Mouse (Mus musculus) heart, postnatal 0 days (tissue): ENCODE measurements around the gene Rnf44.

Experiments used
- CTCF ChIP-seq: IDR thresholded peaks from 2 replicates; pipeline ENCODE4 v1.5.1; 2016; ENCODE audit warnings: antibody characterized with exemption, control low read depth, low read depth
- EP300 ChIP-seq: IDR thresholded peaks from 2 replicates; pipeline ENCODE4 v1.6.1; 2016; ENCODE audit warnings: antibody characterized with exemption, low read depth

DNA sequence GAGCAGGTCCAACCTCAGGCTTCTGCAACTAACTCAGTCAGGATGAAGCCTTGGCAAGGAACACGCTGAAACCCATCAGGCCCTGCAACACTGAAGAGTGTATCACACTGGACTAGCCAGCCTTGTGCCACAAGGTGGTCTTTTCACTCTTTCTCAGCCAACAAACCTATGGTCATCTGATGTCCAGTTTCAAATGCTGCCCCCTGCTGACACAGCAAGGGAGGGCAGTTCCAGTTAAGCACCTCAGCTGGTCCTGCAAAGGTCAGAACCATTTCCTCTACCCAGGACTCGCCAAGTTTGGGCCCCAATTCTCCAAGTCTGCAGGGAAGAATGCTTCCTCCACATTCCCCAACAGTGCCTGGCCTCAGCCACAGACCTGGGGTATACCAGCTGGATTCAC is 8.5 kb downstream of the Rnf44 start:
- TF ChIP-seq CTCF (peak; percentile 56), EP300 (no peak)
